Mouse (Mus musculus): ENCODE measurements around the gene Dusp19. TPM values are rescaled to one million over a fixed set of nuclear protein-coding genes. Genes with fewer than 3 reads are reported as not detected.

The Dusp19 gene
- polyA plus RNA-seq, 1 experiment from 2014 or later, result 13.3 TPM

- Histone ChIP-seq H3K36me3 (ENCODE audit: control insufficient read depth, insufficient read depth, low read length) (0 out of 2 replicates have a peak, but pooled peaks cover under 1% of the 10 kb centered on the region), H3K4me1 (ENCODE audit: control insufficient read depth, insufficient read depth, low read length) (no peaks in the 10 kb centered on the region), H3K27me3 (ENCODE audit: control insufficient read depth, insufficient read depth, low read length) (no peaks in the 10 kb centered on the region), H3K9ac (ENCODE audit: low read depth, low read length) (no peak overlapping the region), H3K27ac (ENCODE audit: low read depth, low read length) (no peak overlapping the region), H3K4me3 (ENCODE audit: low read depth, low read length) (no peak overlapping the region), H3K9me3 (replicated peaks; ENCODE audit: control insufficient read depth, low read length) (no peaks in the 10 kb centered on the region), H3K4me2 (no peak overlapping the region)
- no peak for ATAC-seq (replicated peaks; ENCODE audit: insufficient number of reproducible peaks, low FRiP score, low TSS enrichment)
- 93% methylated on average over 5 of the region's 5 CpGs for WGBS (ENCODE audit: insufficient replicate concordance)
These were observed 50.6 kb downstream of the Dusp19 start for GRCm38 (mm10) chr2:80667396-80667964.

DNA sequence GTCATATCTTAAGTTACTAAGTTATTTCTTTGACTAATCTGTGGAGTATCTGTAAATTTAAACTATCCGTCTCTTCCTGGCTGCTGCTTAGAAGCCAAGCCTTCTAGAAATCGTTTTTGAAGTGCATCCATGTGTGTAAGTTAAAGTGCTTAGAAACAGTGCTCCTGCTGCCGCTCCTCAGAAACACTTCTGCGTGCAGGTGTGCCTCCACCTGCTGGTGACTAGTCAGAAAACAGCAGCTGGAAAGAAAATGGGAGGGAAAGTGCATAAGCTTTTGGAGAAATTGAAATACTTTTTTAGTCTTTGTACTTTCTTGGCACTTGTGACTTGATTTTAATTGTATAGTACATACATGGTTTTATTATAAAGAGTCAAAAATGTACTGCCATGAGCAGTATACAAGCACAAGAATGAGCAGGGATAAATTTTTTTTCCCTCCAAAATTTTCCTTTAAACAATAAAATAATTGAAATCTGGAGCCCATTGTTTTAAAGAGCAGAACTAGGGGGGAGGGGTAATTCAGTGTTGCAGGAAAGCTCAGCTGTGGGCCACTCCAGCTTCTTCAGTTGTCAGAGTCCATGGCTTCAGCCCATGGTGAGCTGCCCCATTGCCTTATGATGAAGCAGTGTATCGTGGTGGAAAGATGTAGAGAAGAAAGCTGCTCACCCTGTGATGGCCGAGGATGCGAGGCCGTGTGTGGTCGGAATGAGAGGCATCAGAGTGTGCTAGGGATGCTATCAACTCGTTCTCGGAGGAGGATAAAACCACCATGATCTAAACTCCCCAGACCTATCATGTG is 53.2 kb downstream of the Dusp19 start:
- Histone ChIP-seq H3K4me2 (no peak overlapping the region), H3K4me1 (ENCODE audit: control insufficient read depth, insufficient read depth, low read length) (no peaks in the 10 kb centered on the region), H3K27me3 (ENCODE audit: control insufficient read depth, insufficient read depth, low read length) (no peaks in the 10 kb centered on the region), H3K4me3 (ENCODE audit: low read depth, low read length) (no peak overlapping the region), H3K9me3 (replicated peaks; ENCODE audit: control insufficient read depth, low read length) (no peaks in the 10 kb centered on the region), H3K27ac (ENCODE audit: low read depth, low read length) (no peak overlapping the region), H3K9ac (ENCODE audit: low read depth, low read length) (no peak overlapping the region), H3K36me3 (ENCODE audit: control insufficient read depth, insufficient read depth, low read length) (no peaks in the 10 kb centered on the region)
- ATAC-seq (replicated peaks; ENCODE audit: insufficient number of reproducible peaks, low FRiP score, low TSS enrichment), result no peak
- WGBS (ENCODE audit: insufficient replicate concordance), result 77% methylated on average over 11 of the region's 11 CpGs

- no peak overlapping the region for H3K4me2 ChIP-seq
- 73% methylated on average over 8 of the region's 8 CpGs for WGBS (ENCODE audit: insufficient replicate concordance)
These were observed 62.0 kb downstream of the Dusp19 start for GRCm38 (mm10) chr2:80678803-80679202.

More at GRCm38 (mm10) chr2:80678803-80679202, 62.0 kb downstream of the Dusp19 start:
- H3K36me3 ChIP-seq (ENCODE audit: control insufficient read depth, insufficient read depth, low read length), result no peaks in the 10 kb centered on the region
- H3K4me1 ChIP-seq (ENCODE audit: control insufficient read depth, insufficient read depth, low read length), result no peaks in the 10 kb centered on the region
- ATAC-seq (replicated peaks; ENCODE audit: insufficient number of reproducible peaks, low FRiP score, low TSS enrichment), result no peak
- H3K27me3 ChIP-seq (ENCODE audit: control insufficient read depth, insufficient read depth, low read length), result no peaks in the 10 kb centered on the region
- H3K27ac ChIP-seq (ENCODE audit: low read depth, low read length), result no peak overlapping the region
- H3K9ac ChIP-seq (ENCODE audit: low read depth, low read length), result no peak overlapping the region
- no peak overlapping the region for H3K4me3 ChIP-seq (ENCODE audit: low read depth, low read length)
- H3K9me3 ChIP-seq (replicated peaks; ENCODE audit: control insufficient read depth, low read length), result no peaks in the 10 kb centered on the region

MicroRNAs within 50 kb of the gene (microRNA counts, 519-probe panel; counts per million panel counts)
- 32.2 counts per million for microRNA mmu-miR-684

Small RNAs within 50 kb of the gene (microRNA-seq; reads per million reads assigned to microRNA genes)
- not detected for gene Mir684-1 (ENCODE audit: borderline number of aligned reads)

Other genes starting within 250 kb of the Dusp19 start
- 8.6 and 10.1 TPM in 2 replicates for gene Frzb, start 169.4 kb upstream of the Dusp19 start, polyA plus RNA-seq (2014; fragmentation: Nextera tagmentation; extraction: Ambion mirVana)
- 51.6 and 53.9 TPM in 2 replicates for gene Nckap1, start 35.7 kb upstream of the Dusp19 start, polyA plus RNA-seq (2014; fragmentation: Nextera tagmentation; extraction: Ambion mirVana)
- 29.3 and 29.8 TPM in 2 replicates for gene Nup35, start 191 bp downstream of the Dusp19 start, polyA plus RNA-seq (2014; fragmentation: Nextera tagmentation; extraction: Ambion mirVana)

Data from heart, embryonic 11.5 days (tissue).